Mouse (Mus musculus) brain, adult 2 months (tissue): ENCODE measurements around the gene Rasgef1a.

Experiments
- DNase-seq: peaks from one replicate; pipeline ENCODE4 v3.0.0; 2011; ENCODE audit warnings: low read depth, low spot score

The Rasgef1a gene

DNA sequence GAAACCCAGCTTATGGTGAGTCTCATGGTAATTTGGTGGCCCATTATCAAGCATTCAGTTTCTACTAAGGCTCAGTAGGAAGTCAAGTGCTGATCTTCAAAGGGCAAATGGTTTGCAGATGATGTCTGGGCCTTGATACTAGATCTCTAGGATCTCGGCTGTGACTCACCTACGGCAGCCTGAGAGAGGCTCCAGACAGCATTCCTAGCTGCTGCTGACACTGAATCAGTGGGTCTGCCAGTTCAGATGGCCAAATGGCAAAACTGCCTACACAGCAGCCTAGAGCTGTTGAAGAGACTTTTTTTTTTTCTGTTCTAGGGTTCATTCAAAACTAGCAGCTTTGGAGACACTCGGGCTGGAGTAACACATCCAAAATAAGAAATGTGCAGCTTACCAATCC lies 15.8 kb downstream of the Rasgef1a start:
- peak; percentile 71 for DNase-seq

DNA sequence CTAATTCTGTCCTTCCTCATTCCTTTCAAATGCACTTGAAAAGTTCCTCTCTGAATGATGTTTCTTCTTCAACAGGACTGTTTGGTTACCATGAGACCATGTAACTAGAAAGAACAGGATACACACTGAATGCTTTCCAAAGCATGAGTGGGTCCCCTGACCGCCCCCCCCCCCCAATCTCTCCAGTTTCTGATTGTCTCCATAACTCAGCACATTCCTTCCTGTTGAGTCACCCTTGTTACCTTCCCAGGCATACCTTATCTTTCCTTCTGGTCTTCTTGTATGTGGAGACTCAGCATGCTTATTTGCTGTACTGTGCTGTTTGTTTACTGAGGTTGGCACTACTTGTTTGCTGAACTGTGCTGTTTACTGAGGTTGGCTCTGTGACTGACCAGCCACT lies 20.2 kb downstream of the Rasgef1a start:
- DNase-seq: no peak

DNA sequence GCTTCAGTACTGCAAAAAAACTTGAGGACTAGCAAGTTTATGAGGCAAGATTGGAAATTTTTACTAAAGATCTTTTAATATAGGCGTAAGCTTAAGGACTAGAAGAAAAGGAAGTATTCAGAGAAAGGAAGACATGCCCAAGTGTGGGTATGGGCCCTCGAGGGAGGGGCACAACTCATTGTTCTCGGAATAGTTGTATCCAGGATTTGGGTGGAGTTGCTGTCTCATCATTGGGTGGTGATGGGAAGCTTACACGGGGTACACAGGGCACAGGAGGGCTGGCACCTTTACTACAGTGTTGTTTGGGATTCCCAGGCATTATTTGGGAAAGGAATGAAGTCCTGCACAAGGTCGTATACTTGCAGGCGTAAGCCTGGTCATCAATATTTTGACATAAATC lies 24.4 kb downstream of the Rasgef1a start:
- no peak for DNase-seq

DNA sequence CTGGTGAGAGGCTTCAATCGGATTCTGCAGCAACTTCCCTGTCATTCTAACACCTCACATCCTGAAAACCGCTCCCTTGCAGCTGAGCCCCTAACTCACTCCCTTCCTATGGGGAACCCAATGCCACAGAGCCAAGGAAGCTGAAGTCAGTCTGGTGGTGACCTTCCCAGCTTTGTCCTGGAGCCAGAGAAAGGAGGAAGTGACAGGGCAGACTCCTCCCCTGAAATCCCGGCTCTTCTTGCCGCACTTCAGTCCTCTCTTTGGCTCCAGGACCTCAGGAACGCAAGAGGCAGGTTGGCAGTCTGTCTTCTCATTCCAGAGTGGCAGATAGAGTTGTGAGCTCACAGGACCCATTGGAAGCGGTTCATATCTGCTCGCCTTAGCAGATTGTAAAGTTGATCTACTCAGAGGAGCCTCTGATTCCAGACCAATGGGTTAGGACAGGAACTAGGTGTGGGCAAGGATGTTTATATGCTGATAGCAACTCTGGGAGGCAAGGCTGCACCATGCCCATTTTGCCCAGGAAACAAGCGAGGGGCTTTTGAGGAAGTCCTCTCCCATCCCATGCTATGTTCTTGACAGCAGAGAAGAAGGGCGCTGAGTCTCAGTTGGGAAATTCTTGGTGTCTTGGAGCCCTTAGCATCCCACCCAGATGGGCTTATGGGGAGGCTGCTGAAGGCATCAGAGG lies 25.0 kb downstream of the Rasgef1a start:
- no peak for DNase-seq

DNA sequence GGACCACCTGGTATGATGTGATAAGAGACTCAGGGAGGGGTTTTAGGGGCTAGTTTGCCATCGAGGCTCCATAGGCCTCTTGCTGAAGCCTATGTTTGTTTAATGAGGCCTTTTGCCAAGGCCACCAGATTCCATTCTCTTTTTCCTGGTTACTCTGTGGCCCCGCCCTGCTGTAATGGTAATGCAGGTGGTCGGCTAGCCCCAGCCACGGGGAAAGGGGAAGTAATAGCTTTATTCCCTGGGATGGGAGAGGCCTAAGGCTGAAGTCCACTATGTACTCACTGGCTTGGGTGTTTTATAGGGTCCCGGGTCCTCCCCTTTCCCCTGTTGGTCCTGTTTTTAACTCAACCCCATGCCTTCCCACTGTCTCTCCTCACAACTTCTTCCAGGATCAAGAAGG lies 25.6 kb downstream of the Rasgef1a start:
- DNase-seq: no peak

DNA sequence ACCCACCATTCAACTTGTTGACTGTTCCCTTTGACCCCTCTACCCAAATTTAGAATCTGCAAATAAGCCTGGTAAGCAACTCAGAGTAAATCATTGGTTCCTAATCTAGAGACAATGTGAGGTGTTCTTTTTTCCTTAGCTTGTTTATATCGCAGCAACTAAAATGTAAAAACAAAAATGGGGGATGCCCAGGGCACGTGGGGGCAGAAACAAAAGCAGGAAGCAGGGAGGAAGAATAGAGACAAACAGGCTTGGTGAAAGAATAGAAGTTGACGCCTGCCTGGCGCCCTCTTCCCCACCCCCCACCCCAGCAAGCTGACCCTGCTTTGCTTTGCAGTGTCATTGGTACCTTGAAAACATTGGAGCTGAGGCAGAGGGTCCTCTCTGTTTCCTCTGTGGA lies 33.9 kb downstream of the Rasgef1a start:
- DNase-seq: no peak

DNA sequence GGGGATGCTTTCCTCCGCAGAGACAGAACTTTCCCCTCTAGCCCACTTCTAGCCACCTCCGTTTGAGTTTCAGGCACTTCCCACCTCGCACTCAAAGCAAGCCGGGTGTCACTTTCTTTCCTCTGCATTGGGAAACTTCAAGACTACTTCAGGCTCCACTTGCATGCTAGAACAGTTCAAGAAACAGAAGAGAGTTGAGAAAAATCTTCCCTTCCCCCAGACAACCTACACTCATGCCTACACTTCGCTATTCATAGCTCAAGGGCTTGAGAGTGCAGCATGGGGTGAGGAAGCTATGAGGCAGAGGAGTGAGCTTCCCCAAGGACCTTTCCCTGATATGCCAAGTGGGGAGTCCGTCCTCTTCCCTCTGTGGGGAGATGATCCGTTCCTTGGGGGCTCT lies 34.7 kb downstream of the Rasgef1a start:
- peak; percentile 79 for DNase-seq

DNA sequence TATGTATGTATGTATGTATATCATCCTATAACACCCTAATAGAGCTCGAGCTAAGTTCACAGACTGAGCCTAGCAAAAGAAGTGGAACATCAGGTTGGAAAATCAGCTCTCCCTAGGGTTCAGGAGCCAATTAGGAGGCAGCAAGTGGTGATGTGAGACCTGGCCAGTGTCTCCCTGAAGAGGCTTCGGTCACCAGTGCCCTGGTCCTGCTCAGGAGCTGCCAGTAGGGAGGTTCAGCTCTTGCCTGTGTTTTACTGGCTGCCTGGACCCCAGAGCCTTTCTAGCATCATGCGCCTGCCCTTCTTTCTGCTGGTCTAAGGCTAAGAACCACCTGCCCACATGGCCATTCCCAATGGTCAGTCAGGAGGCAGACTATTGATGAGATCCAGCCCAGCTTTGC lies 35.3 kb downstream of the Rasgef1a start:
- no peak for DNase-seq

DNA sequence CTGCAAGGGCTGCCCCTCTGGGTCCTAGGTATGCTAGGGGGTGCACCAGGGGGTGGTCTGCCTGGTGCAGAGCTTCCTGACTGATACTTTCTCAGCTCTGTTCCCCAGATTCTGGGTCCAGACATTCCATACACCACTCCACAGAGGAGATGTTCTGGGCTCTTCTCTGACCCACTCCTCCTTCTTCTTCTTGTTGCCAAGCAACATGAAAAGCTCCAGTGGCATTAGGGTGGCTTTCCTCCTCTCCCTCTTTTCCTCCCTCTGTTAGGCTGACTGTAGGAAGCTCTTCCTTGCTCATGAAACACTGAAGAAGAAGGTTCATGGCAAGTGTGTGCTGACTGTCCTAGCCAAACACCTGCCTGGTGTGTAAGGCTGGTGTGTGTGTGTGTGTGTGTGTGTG lies 35.7 kb downstream of the Rasgef1a start:
- DNase-seq: peak; percentile 68

DNA sequence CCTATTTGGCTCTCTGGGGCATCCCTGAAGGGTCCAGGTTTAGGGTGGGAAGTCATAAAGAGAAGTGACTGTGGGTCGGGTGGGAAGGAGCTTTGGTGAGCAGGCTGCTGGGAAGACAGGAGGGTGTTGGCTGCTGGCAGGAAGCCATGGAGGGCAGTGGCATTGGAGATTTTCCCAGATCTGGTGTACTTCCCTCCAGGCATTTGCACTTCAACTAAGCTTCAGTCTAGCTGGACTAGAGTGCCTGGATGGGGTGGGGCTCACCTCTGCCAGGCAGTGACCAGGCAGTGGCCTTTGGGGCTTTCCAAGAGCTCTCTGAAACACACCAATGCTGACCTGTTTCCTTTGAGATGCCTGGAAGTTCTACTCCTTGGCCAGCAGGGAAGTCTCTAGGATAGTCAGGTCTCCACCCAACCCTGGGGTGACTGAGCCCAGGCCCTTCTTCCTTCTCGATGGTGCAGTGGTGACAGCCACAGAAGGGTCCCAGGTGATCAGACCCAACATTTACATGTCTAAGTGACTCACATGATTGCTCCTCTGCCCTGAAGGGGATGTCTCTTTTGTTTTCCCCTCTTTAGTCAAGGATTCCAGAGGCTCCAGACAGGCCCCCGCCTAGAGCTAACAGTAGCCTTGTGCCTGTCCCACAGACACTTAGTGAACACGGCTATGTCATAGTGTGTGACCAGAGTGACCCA lies 36.7 kb downstream of the Rasgef1a start:
- peak; percentile 76 for DNase-seq

DNA sequence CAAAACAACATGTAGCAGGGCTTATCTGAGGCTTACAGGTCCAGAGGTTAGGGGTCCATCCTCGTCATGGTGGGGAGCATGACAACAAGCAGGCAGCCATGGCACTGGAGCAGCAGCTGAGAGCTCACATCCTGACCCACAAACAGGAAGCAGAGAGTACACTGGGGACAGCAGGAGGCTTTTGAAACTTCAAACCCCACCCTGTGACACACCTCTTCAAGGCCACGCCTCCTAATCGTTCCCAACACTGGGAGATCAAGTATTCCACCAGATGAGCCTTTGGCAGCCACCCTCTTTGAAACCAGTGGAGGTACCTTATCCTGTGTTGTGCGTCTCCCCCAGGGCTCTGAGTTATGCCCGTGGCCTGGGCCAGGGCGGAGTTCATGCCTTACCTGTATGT lies 38.5 kb downstream of the Rasgef1a start:
- DNase-seq: no peak

DNA sequence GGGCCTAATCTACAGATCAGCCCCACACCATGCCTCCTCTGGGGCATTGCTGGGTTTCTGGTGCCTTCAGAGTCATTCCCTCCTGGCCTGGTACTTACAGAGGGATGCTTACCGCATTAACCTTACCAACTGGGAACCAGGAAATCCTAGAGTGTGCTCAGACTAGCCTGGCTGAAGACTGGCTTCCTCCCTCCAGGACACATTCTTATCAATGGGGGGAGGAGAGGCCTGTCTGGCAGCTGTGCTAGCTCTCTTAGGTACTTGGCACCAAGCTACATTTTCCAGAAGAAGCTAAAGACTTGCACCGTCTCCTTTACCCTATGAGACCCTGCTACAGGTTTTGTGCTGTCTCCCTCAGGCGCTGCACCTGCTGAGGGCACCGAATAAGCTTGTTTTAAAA lies 40.2 kb downstream of the Rasgef1a start:
- DNase-seq: no peak

DNA sequence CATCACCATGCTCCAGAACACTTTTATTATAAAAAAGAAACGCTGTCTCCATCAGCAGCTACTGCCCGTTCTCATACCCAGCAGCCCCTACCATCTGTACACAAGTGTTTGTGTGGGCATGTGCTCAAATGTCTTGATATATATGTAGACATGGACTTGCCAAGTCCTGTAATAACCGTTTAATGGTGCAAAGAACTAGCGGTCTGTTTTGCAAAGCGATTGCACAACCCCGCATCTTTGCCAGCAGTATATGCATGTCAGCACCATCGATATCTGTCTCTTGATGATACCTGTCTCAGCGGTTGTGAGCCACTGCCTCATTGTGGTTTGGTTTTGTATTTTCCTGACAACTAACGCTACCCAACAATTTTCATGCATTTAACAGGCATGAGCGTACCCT lies 44.0 kb downstream of the Rasgef1a start:
- peak; percentile 55 for DNase-seq

DNA sequence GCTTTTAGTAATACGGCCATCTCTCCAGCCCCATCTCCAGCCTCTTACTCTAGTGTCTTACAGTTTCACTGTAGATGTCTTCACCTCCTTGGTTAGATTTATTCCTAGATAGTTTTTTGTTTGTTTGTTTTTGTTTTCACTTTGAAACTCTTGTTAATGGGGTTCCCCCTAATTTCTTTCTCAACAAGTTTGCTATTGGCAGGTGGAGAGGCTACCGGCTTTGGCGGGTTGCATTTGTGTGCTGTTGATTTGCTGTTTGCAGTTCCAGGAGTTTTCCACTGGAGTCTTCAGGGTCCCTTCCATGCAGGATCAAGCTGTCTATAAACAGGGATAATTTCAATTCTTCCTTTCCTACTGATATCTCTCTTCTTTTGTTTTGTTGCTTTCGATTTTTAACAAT lies 50.0 kb downstream of the Rasgef1a start:
- DNase-seq: no peak

DNA sequence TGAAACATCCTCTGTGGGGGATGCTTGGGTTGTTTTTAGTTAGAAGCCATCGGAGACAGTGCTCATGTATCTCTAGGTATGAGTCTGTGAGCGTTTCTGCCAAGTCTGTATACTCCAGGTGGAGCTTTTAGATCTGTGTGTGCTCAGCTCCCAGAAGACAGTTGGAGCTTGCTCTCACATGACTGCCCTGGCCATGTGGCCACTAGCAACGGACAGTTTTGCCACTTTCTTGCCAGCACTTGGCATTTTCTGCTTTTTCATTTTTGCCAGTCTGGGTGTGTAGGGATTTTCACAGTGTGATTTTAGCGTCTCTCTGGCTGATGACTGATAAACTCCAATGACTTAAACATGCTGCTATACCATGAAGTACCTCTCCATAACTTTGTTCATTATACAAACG lies 52.0 kb downstream of the Rasgef1a start:
- DNase-seq: peak; percentile 85

DNA sequence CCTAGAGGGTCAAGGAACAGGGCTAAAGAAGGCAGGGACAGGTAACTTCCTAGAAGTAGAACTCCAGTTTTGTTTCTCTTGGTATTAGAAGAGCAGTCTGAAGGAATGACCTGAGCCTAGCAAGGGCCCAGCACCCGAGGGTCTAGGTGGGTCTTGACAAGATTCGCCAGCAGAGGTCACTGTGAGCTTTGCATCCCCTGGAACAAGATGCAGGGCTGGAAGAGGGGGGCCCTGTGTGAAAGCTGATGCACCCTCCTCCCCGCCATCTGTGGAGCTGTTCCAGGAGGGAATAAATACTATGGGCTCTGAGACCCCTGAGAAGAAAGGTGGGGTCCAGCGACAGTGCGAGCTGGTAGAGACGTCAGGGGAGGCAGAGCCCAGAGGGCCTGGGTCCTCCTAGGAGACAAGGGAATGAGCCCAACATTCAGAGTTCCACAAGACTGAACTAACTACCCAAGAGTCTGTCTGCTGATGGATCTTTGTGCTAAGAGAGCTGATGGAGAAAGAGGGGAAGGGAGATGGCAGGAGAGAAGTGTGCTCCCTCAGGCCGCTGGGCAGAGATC lies 53.8 kb downstream of the Rasgef1a start:
- DNase-seq: peak; percentile 86

DNA sequence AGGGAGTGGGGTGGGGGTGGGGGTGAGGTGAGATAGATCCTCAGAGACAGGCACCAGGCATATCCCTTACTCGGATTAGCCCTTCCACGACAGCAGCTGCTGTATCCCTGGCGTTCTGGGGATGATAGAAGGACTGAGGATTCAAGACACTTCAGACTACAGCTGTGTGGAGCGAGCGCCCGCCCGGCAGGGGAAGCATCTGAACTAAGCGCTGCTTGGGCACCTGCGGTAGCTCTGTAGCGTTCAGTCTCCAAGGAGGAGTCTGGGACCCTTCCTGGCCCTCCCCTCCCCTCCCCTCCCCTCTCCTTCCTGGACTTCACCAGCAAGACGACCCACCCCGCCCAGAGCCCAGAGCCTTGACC lies 54.6 kb downstream of the Rasgef1a start:
- peak; percentile 57 for DNase-seq

DNA sequence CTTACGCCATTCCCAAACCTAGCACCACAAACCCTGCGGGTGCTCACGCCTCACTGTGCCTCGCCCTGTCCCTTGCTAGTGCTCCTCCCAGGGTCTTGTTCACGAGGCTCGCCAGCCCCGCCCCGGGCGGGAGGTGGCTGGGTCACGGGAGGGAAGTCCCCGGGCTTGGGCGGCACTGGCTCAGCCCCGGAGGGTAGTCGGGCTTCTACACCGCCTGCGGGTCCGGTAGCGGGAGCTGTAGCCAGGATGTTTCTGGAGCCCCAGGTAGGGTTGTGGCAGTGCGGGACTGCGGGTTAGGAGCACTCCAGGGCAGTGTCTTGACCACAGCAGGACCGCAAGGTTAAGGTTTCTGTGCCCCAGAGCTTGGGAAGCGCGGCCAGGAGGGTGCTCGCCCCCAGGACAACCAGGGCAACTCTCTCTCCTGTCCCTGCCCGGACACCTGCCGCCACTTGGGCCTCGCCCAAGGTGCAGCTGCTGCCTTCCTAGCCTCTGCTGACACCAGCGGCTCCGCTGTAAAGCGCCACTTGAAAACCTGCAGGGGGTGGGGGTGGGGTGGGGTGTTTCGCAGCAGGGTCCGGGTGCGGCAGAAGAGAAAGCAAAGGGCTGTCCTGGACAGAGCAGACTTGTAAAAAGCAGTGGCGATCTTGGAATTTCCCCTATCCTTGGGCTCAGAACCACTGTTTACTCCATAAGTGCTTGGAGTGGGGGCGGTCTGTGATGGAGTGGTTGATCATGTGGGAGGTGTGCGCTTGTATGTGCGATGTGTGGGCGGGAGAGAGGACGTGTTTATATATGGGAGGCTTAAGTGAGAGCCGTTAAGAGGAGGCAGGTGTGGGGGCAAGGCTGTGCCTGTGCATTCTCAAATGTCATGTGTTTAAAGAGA lies 55.2 kb downstream of the Rasgef1a start:
- peak; percentile 87 for DNase-seq

DNA sequence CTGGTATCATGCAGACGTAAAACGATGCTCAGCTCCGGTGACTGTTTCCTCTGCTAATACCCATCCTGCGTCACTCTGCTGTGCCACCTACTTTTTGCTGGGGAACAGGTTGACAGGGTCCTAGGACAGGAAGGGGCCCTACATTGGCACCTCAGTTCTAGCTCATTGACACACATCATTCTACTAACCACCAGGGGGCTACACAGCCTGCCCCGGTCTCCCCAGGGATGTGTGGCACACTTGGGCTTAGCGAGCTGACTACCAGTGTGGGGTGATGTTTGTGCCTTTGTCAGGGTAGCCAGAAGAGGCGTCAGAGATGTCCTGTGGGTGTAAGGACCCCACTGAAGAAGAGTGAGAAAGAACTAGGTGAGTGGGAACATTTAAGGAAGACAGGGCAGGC lies 56.5 kb downstream of the Rasgef1a start:
- no peak for DNase-seq

DNA sequence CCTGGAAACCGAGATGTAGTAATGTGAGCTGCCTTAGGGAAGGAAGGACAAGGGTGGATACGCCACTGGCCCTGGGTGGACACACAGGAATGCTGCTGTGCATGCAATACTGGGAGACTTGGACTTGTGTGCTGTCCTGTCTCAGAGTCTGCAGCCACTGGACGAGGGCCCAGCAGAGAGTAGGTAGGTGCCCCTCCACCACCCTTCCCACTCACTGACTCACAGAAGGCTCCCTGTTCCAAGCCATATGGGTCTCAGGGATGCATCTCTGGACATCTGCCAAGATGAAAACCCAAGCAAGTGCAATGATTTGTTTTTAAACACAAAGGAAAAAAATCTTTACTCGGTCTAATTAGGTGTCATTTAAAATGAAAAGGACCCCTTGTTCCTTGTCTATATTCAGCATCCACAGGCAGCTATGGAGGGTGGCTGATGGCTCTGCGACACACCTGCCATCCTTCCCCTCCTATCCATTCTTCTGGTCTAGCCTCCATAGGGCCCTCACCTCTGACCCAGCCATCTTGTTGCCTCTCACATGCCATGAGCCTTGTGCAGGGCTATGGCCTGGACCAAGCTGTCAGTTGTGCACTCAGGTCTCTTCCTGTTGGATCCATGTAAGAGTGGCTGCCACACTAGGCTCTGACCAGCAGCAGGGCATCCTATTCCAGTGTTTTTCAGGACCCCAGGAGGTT lies 59.2 kb downstream of the Rasgef1a start:
- DNase-seq: peak; percentile 96

DNA sequence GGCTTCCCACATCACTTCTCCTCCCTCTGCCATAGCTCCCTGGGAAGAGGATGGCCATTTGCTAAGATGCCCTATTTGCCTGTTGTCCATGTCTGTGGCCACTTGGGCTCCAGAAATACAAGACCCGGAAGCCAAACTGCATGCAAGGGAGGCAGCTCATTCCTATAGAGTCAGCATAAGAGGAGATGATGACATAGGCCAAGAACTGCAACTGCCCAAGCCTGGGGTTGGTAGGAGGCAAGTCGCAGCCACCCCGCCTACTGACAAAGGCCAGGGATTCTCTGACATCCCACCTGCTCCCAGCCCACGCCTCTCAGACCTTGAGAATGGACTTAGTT lies 59.7 kb downstream of the Rasgef1a start:
- no peak for DNase-seq

DNA sequence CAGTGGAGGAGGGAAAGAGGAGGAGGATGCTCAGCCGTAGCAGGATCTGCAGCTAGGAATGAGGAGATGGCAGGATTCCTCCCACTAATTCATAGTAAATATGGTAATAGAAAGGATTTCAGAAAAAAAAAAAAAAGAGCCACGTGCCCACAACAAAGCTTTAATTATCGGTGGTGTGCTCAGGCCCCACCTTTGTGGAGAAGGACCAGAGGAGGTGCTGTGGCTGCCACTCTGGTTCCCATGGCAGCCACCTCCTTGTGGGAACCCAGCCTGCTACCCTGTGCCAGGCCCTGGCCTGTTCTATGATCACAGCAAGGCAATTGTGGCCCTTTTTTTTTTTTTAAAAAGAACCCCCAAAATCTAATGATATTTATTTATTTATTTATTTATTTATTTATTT lies 60.2 kb downstream of the Rasgef1a start:
- peak; percentile 61 for DNase-seq
